Mouse (Mus musculus): ENCODE results near the gene Ank3. TPM values are rescaled to one million over a fixed set of nuclear protein-coding genes. Genes with fewer than 3 reads are reported as not detected.

The Ank3 gene
- polyA plus RNA-seq, 1 experiment from 2014 or later, result 102 TPM

DNA sequence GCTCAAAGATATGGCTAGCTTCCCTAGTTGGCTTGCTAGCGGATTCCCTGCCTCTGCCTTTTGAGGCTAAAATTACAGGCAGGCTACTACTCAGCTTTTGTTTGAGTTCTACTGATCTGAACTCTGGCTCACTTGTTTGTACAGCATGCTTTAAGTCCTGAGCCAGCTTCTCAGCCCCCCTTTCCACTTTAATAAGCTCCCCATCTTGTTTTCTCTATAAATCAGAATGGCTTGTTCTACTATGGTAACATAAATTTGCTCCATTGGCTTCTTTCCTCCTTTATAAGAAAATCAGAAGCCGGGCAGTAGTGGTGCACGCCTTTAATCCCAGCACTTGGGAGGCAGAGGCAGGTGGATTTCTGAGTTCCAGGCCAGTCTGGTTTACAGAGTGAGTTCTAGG, 147.4 kb downstream of the Ank3 start:
- Histone ChIP-seq H3K9ac (replicated peaks) (no peak overlapping the region), H3K27ac (no peak overlapping the region), H3K4me3 (replicated peaks) (no peak overlapping the region), H3K9me3 (no peaks in the 10 kb centered on the region), H3K4me1 (replicated peaks) (peaks cover 21% of the 10 kb centered on the region), H3K27me3 (no peaks in the 10 kb centered on the region), H3K36me3 (peaks cover 3% of the 10 kb centered on the region; the same call in 1 of the 2 replicates), H3K4me2 (replicated peaks) (no peak overlapping the region)
- no peak for ATAC-seq
- 88% methylated on average over 3 of the region's 3 CpGs for WGBS

DNA sequence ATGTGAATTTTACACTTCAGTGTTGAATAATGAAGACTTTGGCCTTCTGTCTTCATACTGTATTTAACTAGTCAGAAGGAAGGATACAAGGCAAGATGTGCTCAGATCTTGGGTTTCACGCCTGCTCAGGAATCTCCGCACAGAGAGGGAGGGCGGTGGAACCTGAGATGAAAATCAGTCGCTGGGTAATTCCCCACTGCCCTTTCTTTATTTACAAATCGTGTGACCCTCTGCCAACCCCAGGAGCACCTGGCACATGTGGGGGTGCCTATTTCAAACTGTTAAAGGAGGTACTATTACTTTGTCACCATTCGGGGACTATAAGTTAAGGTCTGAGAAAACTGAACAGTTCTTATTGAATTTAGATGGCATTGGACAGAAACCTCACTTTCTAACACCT, 148.1 kb downstream of the Ank3 start:
- Histone ChIP-seq H3K27ac (no peak overlapping the region), H3K27me3 (no peaks in the 10 kb centered on the region), H3K9ac (replicated peaks) (no peak overlapping the region), H3K36me3 (peaks cover 3% of the 10 kb centered on the region; the same call in 1 of the 2 replicates), H3K4me3 (replicated peaks) (no peak overlapping the region), H3K4me2 (replicated peaks) (no peak overlapping the region), H3K4me1 (replicated peaks) (peaks cover 25% of the 10 kb centered on the region), H3K9me3 (no peaks in the 10 kb centered on the region)
- WGBS, result 84% methylated on average over 6 of the region's 6 CpGs
- no peak for ATAC-seq

DNA sequence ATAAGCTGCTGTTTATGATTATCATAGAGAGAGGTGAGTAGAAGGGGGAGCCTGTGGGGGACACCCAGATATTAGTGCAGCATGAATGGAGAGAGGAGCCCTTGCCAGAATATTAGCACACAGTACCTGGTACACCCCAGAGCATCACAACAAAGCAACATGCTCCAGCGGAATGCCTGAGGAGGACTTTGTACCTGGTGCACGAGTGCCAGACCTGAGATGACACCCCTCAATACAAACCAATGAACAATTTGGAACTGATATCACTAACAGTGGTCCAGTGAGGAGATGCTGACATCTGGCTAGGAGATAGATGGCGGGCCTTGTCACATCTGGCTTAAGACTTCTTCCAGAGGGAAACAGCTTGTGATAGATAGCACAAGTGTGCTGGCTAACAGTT, 150.2 kb downstream of the Ank3 start:
- Histone ChIP-seq H3K9me3 (no peaks in the 10 kb centered on the region), H3K4me3 (replicated peaks) (no peak overlapping the region), H3K27me3 (no peaks in the 10 kb centered on the region), H3K4me2 (replicated peaks) (no peak overlapping the region), H3K36me3 (peaks cover 3% of the 10 kb centered on the region; the same call in 1 of the 2 replicates), H3K27ac (no peak overlapping the region), H3K4me1 (replicated peaks) (peaks cover 27% of the 10 kb centered on the region), H3K9ac (replicated peaks) (no peak overlapping the region)
- 90% methylated on average over 3 of the region's 3 CpGs for WGBS
- no peak for ATAC-seq

DNA sequence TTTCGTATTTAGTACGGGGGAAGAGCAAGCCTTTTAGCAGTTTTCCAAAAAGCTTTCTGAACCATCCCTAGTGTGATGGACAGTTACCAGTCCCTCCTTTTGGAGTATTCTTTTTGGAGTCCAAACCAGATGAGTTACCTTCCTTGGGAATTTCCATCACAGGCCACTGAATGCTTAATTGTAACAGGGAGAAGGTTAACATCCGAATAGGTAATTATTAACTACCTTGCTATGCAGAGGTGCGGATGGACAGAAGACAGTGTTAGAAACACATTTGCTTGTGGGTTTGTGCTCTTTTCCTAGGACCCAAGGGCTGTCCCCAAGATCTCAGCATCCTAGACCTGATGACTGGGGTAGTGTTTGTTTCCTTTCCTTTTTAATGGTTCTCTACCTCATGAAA, 150.6 kb downstream of the Ank3 start:
- H3K27me3 ChIP-seq, result no peaks in the 10 kb centered on the region
- peaks cover 3% of the 10 kb centered on the region; the same call in 1 of the 2 replicates for H3K36me3 ChIP-seq
- ATAC-seq, result no peak
- no peak overlapping the region for H3K9ac ChIP-seq (replicated peaks)
- WGBS, result 95% methylated on average over 4 of the region's 4 CpGs
- H3K9me3 ChIP-seq, result no peaks in the 10 kb centered on the region
- H3K4me2 ChIP-seq (replicated peaks), result no peak overlapping the region
- H3K27ac ChIP-seq, result no peak overlapping the region
- no peak overlapping the region for H3K4me3 ChIP-seq (replicated peaks)
- H3K4me1 ChIP-seq (replicated peaks), result peaks cover 27% of the 10 kb centered on the region

DNA sequence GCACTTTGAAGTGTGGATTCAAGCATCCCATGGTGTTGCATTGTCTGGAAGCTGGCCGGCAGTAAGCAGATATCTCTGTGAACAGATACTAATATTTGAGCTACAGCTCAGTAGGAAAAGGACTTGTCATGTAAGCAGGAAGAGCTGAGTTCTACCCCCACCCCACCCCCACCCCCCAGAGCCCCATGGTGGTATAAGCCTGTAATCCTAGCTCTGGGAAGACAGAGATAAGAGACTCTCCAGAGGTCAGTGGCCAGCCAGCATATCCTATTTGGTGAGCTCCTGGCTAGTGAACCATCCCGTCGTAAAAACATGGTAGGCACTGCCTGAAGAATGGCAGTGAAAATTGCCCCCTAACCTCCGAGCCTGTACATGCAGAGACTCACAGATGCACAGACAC, 152.3 kb downstream of the Ank3 start:
- H3K9me3 ChIP-seq, result no peaks in the 10 kb centered on the region
- no peak overlapping the region for H3K9ac ChIP-seq (replicated peaks)
- 37% methylated on average over 4 of the region's 4 CpGs for WGBS
- peak; percentile 69; the same call in 1 of the 2 replicates for ATAC-seq
- H3K4me2 ChIP-seq (replicated peaks), result no peak overlapping the region
- peak overlapping the region; percentile 39; the same call in 1 of the 2 replicates for H3K27ac ChIP-seq
- H3K4me1 ChIP-seq (replicated peaks), result peaks cover 18% of the 10 kb centered on the region
- H3K36me3 ChIP-seq, result peaks cover 3% of the 10 kb centered on the region; the same call in 1 of the 2 replicates
- H3K4me3 ChIP-seq (replicated peaks), result no peak overlapping the region
- no peaks in the 10 kb centered on the region for H3K27me3 ChIP-seq

DNA sequence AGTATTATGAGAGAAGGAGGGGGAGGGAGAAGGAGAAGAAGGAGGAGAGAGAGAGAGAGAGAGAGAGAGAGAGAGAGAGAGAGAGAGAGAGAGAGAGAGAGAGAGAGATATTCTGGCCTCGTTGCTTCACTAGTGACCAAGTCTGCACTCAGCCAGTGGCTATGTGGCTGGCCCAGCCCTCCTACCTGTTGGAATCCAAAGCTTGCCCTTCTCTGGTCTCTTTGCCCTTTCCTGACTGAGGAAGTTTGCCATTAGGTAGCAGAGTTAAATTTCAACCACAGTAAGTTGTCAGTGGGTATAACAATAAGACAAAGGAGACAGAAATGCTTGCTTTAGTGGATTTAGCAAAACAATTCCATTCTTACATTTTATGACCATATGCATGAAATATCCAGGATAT, 154.5 kb downstream of the Ank3 start:
- peaks cover 25% of the 10 kb centered on the region for H3K4me1 ChIP-seq (replicated peaks)
- no peaks in the 10 kb centered on the region for H3K9me3 ChIP-seq
- no peak overlapping the region for H3K27ac ChIP-seq
- ATAC-seq, result no peak
- H3K4me2 ChIP-seq (replicated peaks), result no peak overlapping the region
- H3K36me3 ChIP-seq, result peaks cover 3% of the 10 kb centered on the region; the same call in 1 of the 2 replicates
- H3K9ac ChIP-seq (replicated peaks), result no peak overlapping the region
- H3K27me3 ChIP-seq, result no peaks in the 10 kb centered on the region
- 73% methylated on average over 1 of the region's 1 CpGs for WGBS
- H3K4me3 ChIP-seq (replicated peaks), result no peak overlapping the region

DNA sequence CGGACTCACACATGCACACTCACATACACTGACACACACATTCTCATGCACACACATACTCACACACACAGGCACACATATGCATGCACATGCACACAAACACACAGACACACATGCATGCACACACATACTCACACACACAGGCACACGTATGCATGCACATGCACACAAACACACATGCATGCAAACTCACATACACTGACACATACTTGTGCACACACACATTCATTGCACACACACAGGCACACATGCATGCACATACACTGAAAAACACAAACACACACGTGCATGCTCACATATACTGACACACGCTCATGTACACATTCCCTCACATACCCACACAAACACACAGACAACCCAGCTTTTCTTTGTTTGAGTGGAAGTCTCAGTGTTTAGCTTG, 157.0 kb downstream of the Ank3 start:
- no peak overlapping the region for H3K4me2 ChIP-seq (replicated peaks)
- H3K4me3 ChIP-seq (replicated peaks), result no peak overlapping the region
- 90% methylated on average over 4 of the region's 4 CpGs for WGBS
- H3K36me3 ChIP-seq, result no peaks in the 10 kb centered on the region
- no peak overlapping the region for H3K27ac ChIP-seq
- no peaks in the 10 kb centered on the region for H3K27me3 ChIP-seq
- H3K9ac ChIP-seq (replicated peaks), result no peak overlapping the region
- ATAC-seq, result no peak
- no peaks in the 10 kb centered on the region for H3K9me3 ChIP-seq
- peaks cover 25% of the 10 kb centered on the region for H3K4me1 ChIP-seq (replicated peaks)

DNA sequence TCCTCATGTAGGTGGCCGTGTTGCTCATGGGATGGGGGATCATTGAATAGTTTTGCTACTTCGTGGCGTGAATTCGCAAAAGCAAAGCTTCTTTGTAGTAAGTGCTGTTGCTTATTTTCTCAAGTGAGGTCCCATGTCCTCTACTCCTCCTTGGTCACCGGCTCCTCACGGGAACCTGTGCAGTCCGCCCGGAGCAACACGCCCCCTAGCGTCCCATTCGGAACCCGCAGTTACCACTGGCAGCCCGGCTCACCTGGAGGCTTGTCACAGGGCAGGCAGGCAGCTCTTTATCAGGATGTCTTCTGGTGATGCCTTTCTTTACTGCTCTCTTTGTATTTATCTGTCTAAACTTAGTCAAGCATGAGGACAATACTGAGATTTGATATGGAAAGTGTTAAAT, 157.7 kb downstream of the Ank3 start:
- ATAC-seq, result peak; percentile 20; the same call in 1 of the 2 replicates
- H3K4me3 ChIP-seq (replicated peaks), result no peak overlapping the region
- no peaks in the 10 kb centered on the region for H3K36me3 ChIP-seq
- no peak overlapping the region; the same call in 1 of the 2 replicates for H3K4me2 ChIP-seq (replicated peaks)
- WGBS, result 21% methylated on average over 13 of the region's 13 CpGs
- no peak overlapping the region for H3K9ac ChIP-seq (replicated peaks)
- no peaks in the 10 kb centered on the region for H3K9me3 ChIP-seq
- no peaks in the 10 kb centered on the region for H3K27me3 ChIP-seq
- H3K27ac ChIP-seq, result no peak overlapping the region
- H3K4me1 ChIP-seq (replicated peaks), result peaks cover 18% of the 10 kb centered on the region

DNA sequence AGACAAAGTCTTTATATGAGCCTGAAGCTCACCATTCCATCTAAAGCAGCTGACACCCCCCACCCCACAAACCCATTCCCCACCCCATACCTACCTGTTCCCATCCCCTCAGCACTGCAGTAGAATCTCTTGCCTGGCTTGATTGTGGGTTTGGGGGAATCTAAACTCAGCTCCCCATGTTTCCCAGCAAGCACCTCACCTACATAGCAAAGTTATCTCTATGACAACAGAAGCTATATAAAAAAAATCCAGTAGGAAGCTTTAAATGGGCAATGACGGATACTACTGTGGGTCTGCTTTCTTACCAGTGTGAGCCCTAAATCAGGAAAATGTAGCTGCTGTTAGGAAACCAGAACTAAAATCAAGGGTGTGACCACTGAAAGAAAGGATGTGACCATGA, 161.7 kb downstream of the Ank3 start:
- Histone ChIP-seq H3K9ac (replicated peaks) (no peak overlapping the region), H3K27me3 (no peaks in the 10 kb centered on the region), H3K36me3 (no peaks in the 10 kb centered on the region), H3K9me3 (no peaks in the 10 kb centered on the region), H3K27ac (no peak overlapping the region), H3K4me3 (replicated peaks) (no peak overlapping the region), H3K4me2 (replicated peaks) (no peak overlapping the region), H3K4me1 (replicated peaks) (peaks cover 20% of the 10 kb centered on the region)
- WGBS, result 60% methylated on average over 1 of the region's 1 CpGs
- no peak for ATAC-seq

DNA sequence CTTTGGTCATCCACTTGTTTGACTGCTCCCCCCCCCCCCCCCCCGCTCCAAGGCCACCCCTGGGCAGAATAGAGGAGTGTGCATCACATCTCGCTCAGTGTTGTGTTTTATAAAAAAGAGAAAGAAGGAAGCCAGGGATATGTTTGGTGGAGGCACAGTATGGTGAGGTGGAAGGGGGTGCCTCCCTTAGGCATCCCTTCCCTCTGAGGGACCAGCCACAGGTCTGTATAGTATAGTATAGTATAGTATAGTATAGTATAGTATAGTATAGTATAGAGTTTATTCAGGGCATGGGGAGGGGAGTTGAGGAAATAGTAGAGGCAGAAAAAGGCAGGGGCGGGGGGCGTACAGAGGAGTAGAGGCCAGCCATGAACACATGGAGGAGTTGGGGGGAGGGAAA, 164.4 kb downstream of the Ank3 start:
- H3K4me3 ChIP-seq (replicated peaks), result no peak overlapping the region
- no peaks in the 10 kb centered on the region for H3K27me3 ChIP-seq
- peaks cover 16% of the 10 kb centered on the region for H3K4me1 ChIP-seq (replicated peaks)
- H3K9ac ChIP-seq (replicated peaks), result no peak overlapping the region
- ATAC-seq, result peak; percentile 69
- no peaks in the 10 kb centered on the region for H3K9me3 ChIP-seq
- H3K4me2 ChIP-seq (replicated peaks), result no peak overlapping the region
- H3K27ac ChIP-seq, result no peak overlapping the region
- no peaks in the 10 kb centered on the region; the same call in 1 of the 2 replicates for H3K36me3 ChIP-seq
- WGBS, result 86% methylated on average over 3 of the region's 4 CpGs

DNA sequence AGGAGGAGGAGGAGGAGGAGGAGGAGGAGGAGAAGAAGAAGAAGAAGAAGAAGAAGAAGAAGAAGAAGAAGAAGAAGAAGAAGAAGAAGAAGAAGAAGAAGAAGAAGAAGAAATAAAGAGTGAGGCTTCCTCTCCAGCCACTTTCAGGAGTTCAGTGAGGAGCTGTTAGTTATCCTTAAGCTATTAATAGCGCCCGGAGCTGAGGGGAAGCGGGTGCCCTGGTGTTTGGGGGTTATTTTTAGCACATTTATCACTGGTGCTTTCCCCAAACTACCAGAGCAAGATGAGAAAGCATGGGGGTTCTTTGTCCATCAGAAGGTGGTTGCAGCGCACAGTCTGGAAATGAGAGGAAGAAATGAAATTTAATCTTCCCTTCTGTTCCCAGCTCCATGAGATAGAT, 166.5 kb downstream of the Ank3 start:
- H3K9ac ChIP-seq (replicated peaks), result no peak overlapping the region
- no peaks in the 10 kb centered on the region for H3K27me3 ChIP-seq
- H3K36me3 ChIP-seq, result no peaks in the 10 kb centered on the region; the same call in 1 of the 2 replicates
- 96% methylated on average over 4 of the region's 4 CpGs for WGBS
- no peak overlapping the region for H3K4me2 ChIP-seq (replicated peaks)
- H3K9me3 ChIP-seq, result no peaks in the 10 kb centered on the region
- no peak overlapping the region for H3K4me3 ChIP-seq (replicated peaks)
- ATAC-seq, result no peak
- H3K27ac ChIP-seq, result no peak overlapping the region
- H3K4me1 ChIP-seq (replicated peaks), result peaks cover 27% of the 10 kb centered on the region

DNA sequence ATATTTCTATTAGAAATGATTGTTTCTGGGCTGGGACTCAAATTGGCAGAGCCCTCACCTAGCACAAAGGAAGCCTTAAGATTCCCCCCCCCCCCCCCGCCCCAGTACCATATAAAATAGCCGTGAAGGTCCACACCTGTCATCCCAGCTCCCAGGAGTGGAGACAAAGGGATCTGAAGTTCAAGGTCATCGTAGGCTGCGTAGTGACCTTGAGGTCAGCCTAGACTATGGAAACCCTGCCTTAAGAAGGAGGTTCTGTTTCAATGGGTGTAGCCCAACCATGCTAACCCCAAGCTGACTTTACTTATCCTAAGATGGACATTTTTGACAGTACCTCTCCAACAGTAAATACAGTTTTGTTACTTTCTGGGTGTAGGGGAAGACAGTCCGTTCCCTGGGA, 170.4 kb downstream of the Ank3 start:
- Histone ChIP-seq H3K4me3 (replicated peaks) (no peak overlapping the region), H3K27me3 (no peaks in the 10 kb centered on the region), H3K4me1 (replicated peaks) (peaks cover 53% of the 10 kb centered on the region), H3K27ac (no peak overlapping the region), H3K4me2 (replicated peaks) (no peak overlapping the region), H3K9ac (replicated peaks) (no peak overlapping the region), H3K9me3 (no peaks in the 10 kb centered on the region), H3K36me3 (no peaks in the 10 kb centered on the region; the same call in 1 of the 2 replicates)
- 87% methylated on average over 5 of the region's 5 CpGs for WGBS
- ATAC-seq, result no peak

DNA sequence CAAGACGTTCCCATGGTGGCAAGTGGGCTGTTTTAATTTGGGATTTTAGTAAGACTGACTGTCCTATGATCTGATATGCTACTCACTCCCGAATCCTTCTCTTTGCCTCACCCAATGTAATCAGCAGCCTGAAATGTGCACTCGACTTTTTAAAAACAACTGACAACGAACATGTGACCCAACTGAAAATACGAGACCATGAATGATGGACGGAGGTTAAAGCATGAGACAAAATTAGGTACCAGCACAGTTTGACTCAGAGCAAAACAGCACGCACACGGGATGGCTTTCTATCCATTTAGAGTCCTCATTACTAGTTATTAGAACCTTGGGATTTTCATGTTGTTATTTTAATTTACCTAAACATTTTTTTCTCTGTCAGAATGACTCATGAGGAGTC, 171.2 kb downstream of the Ank3 start:
- no peak overlapping the region for H3K27ac ChIP-seq
- no peaks in the 10 kb centered on the region for H3K27me3 ChIP-seq
- no peaks in the 10 kb centered on the region for H3K9me3 ChIP-seq
- H3K4me3 ChIP-seq (replicated peaks), result no peak overlapping the region
- no peaks in the 10 kb centered on the region; the same call in 1 of the 2 replicates for H3K36me3 ChIP-seq
- H3K9ac ChIP-seq (replicated peaks), result no peak overlapping the region
- WGBS, result 84% methylated on average over 8 of the region's 8 CpGs
- H3K4me1 ChIP-seq (replicated peaks), result peaks cover 61% of the 10 kb centered on the region
- no peak overlapping the region for H3K4me2 ChIP-seq (replicated peaks)
- no peak for ATAC-seq

Measured in midbrain, embryonic 13.5 days (tissue).